Mouse (Mus musculus) urinary bladder, postnatal 36 days (tissue): Measurements from ENCODE around the gene Sclt1.
"Not testable (repeated sequence)": the region's sequence is repeated elsewhere in the genome, so short reads cannot be mapped to it uniquely, and the experiment has no call there.

Experiments
- DNase-seq, 2 experiments: peaks; one replicate each; pipeline ENCODE4 v3.0.0; 2022; ENCODE audit warnings: low spot score in 2 of 2, mixed read lengths in 1 of 2

The Sclt1 gene

GRCm38 (mm10) chr3:41742278-41742934 lies at the start of gene Sclt1, which contains the start of gene D3Ertd751e:
Gene Sclt1, minus strand, starts transcription at chr3:41742514.
Gene D3Ertd751e, plus strand, starts transcription at chr3:41742611.
- peak; percentile 94 to 97 for DNase-seq

DNA sequence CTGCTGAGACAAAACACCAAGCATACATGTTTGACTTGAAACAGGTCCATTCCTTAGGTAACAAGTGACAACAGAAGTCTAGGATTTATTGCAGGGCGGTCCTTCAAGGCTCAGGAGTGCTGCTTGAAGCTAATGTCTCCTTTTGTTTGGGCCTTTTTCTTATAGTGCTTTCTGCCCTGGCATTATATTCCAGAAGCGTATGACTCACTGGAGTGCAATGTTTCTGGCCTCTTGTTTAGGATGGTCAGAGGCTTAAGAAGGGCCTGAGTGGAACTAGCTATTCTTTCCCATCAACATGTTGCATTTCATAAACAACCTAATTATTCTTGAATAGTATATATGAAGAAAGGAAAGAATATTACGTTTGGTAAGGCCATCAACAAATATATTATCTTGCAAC lies 19.8 kb upstream of the Sclt1 start:
- DNase-seq = no peak

DNA sequence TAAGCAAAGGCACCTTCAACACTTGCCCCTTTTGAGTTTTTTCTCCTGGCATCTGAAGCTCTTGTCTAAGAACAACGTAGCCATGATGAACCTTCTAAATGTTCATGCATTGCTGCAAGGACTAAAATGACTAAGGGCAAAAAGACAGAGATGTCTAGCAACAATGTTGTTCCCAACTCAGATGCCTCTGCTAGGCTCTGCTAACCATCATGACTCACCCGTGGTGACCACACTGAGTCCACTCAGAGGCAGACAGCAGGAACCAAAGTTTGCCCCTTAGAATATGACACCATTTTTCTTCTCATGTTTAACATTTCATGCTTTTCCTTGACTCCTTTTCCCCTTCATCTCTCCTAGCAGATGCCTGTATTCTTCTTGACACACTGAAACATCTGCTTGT lies 12.2 kb upstream of the Sclt1 start:
- DNase-seq = no peak

- no peak for DNase-seq
Observed at GRCm38 (mm10) chr3:41743436-41743835, 1.1 kb upstream of the Sclt1 start.

DNA sequence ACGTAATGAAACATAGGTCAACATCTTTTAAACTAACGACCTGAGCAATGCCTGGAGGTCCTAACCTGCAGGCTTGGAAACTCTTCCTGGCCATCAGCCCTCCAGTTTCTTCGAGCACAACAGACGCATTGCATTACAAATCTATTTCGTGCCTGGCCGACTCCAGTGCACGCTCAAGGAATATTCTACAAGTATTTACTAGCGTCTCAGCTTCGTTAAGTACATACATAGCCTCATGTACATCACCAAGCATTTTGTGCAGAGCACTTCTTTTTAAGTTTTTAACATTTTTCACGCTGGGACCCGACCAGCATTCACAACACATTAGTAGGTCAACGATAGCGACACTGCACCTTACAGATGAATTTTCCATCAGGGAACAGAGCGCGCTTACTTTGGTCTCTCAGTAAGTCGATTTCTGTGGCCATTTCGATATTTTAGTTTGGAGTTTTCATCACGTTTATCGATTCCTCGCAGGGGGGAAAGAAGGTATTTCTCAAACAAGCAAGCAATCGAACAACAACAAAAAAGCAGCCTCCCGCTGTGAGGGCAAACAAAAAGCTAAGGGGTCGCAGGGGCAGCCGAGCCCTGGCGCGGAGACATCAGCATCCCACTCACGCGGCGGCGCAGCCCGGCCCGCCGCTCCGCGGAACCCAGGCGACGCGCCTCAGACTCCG lies 575 bp downstream of the Sclt1 start:
- DNase-seq = peak in 1 of 2 experiments; percentile 5

GRCm38 (mm10) chr3:41695681-41696080 lies 46.6 kb downstream of the Sclt1 start:
- DNase-seq = no peak

DNA sequence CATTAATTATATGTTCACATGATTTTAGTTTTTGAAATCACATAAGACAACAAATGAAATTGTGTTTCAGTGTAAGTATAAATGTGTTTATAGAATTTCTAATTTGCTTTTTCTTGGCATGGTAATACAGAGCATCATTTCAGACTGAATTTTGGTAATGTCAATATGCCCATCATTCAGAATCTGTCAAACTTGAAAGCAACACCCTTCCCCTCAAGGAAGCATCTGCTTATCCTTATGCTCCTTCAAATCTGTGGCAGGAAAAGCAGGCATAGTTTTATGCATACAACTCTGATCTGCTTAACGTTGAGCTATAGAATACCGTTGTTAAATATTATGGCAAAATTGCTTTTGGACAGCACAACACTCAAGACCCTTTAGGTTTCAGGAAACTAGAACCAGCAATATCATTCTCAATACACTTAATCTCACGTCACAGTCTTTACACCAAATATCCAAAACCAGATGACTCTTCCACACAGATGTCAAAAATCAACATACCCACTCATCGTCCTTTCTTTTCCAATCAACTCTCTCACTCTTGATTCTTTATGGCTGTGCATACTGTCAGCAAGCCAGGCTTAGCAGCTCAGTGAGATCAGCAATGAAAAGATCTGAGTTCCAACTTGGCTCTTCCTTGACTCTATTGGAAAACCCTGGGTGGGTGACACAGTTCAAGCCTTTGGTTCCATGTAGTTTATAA lies 49.7 kb downstream of the Sclt1 start:
- no peak for DNase-seq

DNA sequence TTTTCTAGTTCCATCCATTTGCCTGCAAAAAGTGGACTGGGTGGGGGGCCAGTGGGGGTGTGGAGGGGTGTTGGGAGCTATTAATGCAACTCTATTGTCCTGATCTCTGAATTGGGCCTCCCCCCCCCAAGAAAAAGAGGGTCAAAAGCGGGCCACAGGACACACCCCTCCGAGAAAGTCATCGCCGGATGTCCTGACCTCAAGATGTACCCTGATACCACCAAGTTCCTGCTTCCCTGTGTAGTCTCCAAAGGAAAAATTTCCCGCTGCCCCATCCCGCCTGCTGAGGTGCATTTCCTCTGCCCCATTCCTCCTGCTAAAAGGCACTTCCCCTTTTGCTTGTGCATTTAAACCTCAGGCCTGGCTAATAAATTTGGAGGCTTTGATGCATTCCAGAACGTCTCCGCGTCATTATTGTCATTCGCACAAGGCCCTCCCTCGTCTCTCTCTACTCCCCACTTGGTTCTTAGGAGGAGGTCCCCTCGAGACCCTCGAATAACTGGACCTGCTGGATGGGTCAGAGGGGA lies 52.1 kb downstream of the Sclt1 start:
- DNase-seq = not testable (repeated sequence)

DNA sequence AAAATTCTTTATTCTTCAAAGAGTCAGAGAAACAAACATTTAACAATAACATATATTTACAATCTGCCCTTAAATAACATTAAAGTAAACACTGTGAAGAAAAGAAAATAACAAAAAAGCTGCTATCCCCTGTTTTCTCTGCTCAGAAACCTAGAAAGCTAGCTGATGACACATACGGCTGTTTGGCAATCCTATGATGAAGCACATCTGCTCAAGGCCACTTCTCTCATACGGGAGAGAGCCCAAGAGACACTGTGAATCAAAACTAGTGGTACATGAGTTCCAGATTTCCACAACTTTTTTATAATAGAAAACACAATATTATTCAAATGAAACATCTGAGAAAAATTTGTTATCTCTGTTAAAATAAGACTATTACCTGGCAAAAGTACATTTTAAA lies 55.9 kb downstream of the Sclt1 start:
- DNase-seq = no peak

DNA sequence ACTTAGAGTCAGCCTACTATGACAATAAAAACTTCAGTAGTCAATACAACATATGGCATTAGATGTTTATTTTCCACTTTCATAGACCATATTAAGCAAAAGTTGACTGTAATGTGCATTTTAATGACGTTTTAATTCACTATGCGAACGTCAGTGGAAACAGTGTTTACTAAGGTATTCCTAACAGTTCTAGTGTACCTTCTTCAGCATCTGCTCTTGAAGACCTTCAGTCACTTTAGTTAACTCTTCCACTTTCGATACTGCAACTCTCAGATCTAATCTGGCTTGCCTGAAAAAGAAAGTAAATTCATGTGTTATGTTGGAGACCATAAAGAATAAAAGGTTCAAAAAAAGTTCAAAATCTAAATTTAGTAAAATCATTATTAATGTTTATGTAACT lies 60.2 kb downstream of the Sclt1 start:
- DNase-seq = no peak

- DNase-seq = no peak
Observed at GRCm38 (mm10) chr3:41676648-41677047, 65.7 kb downstream of the Sclt1 start.

DNA sequence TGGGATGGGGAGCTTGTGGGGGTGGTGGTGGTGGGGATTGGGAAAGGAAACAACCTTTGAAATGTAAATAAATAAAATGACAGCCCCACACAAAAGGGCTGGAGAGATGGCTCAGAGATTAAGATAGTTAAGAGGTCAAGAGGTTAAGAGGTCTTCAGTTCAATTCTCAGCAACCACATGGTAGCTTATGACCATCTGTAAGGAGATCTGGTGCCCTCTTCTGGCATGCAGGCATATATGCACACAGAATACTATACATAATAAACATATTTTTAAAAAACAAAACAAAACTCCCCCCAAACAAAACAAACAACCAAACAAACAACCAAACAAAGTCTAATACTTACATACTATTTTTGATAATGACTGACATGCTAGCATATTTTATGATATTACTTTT lies 67.5 kb downstream of the Sclt1 start:
- DNase-seq = no peak

DNA sequence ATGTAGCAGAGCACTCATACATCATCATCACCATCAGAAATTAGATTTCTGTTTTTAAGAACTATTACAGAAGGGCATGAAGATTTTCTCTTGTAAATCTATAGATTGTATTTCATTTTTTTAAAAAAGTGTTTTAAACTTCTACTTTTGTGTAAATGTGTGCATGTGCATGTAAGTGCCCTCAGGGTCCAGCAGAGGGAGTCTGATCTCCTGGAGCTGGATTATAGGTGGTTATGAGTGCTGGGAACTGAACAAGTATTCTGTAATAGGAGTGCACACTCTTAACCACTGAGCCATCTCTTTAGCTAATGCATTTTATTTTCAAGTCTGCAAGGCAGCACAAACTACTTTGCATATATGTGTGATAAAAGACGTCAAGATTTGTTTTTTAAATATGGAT lies 86.7 kb downstream of the Sclt1 start:
- no peak for DNase-seq

DNA sequence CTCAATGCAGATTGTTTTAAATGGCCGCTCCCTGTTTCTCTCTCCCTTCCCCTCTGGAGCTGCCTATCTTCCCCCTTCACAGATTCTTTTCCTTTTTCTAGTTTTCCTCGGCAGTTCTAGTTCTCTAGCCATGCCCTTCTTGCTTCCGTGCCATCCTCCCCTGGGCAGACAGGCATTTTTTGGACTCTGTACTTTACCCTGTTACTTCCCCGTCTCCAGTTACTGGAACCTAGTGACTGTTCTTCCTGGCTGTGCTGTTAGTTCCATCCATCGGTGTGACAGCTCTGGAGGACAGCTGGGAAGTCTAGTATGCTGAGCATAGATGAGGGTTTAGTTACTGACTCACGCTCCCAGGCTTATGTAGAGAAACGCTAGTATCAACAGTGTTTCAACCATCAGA lies 121.3 kb downstream of the Sclt1 start:
- DNase-seq = no peak

GRCm38 (mm10) chr3:41618488-41618887 lies 123.8 kb downstream of the Sclt1 start:
- DNase-seq = no peak

GRCm38 (mm10) chr3:41618036-41618435 lies 124.3 kb downstream of the Sclt1 start:
- no peak for DNase-seq

GRCm38 (mm10) chr3:41614230-41614985 lies 127.9 kb downstream of the Sclt1 start:
- DNase-seq = no peak

DNA sequence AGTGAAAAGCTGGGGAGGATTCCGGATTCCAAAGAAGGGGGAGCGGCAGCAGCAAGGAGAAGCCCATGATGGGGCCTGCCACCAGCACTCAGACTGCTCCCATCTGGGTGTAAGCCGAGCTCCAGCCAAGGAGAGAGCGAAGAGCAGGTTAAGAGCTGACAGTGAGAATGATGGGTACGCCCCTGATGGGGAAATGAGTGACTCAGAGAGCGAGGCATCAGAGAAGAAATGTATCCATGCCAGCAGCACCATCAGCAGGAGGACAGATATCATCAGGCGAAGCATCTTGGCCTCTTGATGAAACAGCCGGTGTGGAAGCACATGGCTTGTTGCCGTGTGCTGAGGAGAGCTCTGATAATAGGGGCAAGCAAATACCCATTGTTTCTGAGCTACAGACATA lies 128.6 kb downstream of the Sclt1 start:
- DNase-seq = no peak

GRCm38 (mm10) chr3:41612211-41612610 lies 130.1 kb downstream of the Sclt1 start:
- no peak for DNase-seq

DNA sequence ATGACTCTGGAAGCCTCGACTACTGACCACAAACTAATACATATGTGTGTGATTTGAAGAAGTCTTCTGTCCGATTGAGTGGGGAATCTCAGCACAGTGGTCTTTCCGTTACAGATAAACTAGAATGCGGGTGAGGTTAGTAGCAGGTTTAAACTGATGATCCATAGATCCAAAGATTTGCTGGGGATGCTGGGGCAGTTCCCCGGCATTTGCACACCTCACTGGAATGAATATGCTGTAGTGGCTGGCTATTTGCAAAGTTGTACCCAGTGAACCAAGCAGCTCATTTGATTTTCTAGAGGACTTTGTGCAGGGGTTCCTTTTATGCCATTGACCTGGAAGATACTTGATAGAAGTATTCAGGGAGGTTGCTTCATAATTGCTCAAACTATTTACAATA lies 133.2 kb downstream of the Sclt1 start:
- DNase-seq = no peak

GRCm38 (mm10) chr3:41607467-41607866 lies 134.8 kb downstream of the Sclt1 start:
- no peak for DNase-seq

GRCm38 (mm10) chr3:41607050-41607449 lies 135.3 kb downstream of the Sclt1 start:
- no peak for DNase-seq
